Mouse (Mus musculus) kidney, embryonic 16.5 days (tissue): ENCODE measurements at regions not wholly inside any gene's neighbourhood (a gene's known extent, or its start where the extent isn't known, plus 50 kb on each side); places are given as distances from the start of the nearest gene placed in this dataset.
"Not testable (repeated sequence)": the region's sequence is repeated elsewhere in the genome, so short reads cannot be mapped to it uniquely, and the experiment has no call there.

ENCODE experiments used
- ATAC-seq: fragments of 200-750 bp; cut with Nextera tagmentation; 2 replicates; pipeline ENCODE4 v1.8.0; 2017; ENCODE audit warnings: moderate TSS enrichment; ENCODE audit not compliant: low FRiP score, low TSS enrichment
- H3K27ac ChIP-seq: fragments of 300-500 bp; sonication (generic); 2 replicates; pipeline ENCODE4 v1.5.1; 2014; ENCODE audit warnings: low read length
- H3K27me3 ChIP-seq: fragments of 300-500 bp; sonication (generic); 2 replicates; pipeline ENCODE4 v1.6.1; 2014; ENCODE audit warnings: low read length, control low read depth, mixed read lengths; ENCODE audit not compliant: insufficient read depth
- H3K36me3 ChIP-seq: fragments of 300-500 bp; sonication (generic); 2 replicates; pipeline ENCODE4 v1.6.1; 2014; ENCODE audit warnings: low read length, control low read depth, mixed read lengths; ENCODE audit not compliant: insufficient read depth
- H3K4me1 ChIP-seq: fragments of 300-500 bp; sonication (generic); 2 replicates; pipeline ENCODE4 v1.6.1; 2014; ENCODE audit warnings: low read length, control low read depth, mixed read lengths; ENCODE audit not compliant: insufficient read depth
- H3K4me2 ChIP-seq: fragments of 300-500 bp; sonication (generic); replicated peaks from 2 replicates; pipeline ENCODE4 v1.6.1; 2014; ENCODE audit warnings: low read depth, low read length
- H3K4me3 ChIP-seq: fragments of 300-500 bp; sonication (generic); 2 replicates; pipeline ENCODE4 v1.5.1; 2014; ENCODE audit warnings: mild to moderate bottlenecking, low read length
- H3K9ac ChIP-seq: fragments of 300-500 bp; sonication (generic); replicated peaks from 2 replicates; pipeline ENCODE4 v1.6.1; 2014; ENCODE audit warnings: low read length
- H3K9me3 ChIP-seq: fragments of 300-500 bp; sonication (generic); 2 replicates; pipeline ENCODE4 v1.6.1; 2016; ENCODE audit warnings: low read length, control low read depth
- WGBS: fragments of 180-500 bp; shearing (Covaris S2); extraction: QIAGEN DNeasy Blood & Tissue Kit; methylation state at CpG from one replicate; pipeline ENCODE4 v1.1.7; 2014; 5-methylcytosine and 5-hydroxymethylcytosine counted together

DNA sequence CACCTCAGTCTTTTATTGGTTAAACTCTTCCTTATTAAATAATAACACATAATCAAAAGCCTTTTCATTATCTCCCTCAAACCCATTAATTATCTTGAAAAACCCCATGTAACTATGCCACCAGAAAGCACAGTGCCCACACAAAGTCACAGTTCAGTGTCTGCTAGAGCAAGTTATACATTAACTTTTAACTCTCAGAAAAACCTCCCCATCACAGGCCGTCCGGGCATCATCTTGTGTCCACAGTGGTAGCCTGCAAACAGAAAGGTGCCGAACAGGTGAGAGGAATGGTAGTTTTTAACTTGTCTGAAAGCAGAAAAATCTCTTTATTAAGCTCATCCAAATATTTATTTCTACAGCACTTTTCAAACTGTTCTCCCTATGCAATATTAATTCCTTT, 96.0 kb downstream of the Naa11 start:
- H3K9ac ChIP-seq, result no peak overlapping the region
- no peaks in the 10 kb centered on the region for H3K9me3 ChIP-seq
- H3K4me3 ChIP-seq, result no peak overlapping the region
- no peak for ATAC-seq
- H3K4me1 ChIP-seq, result no peaks in the 10 kb centered on the region
- H3K4me2 ChIP-seq, result no peak overlapping the region
- H3K27me3 ChIP-seq, result no peaks in the 10 kb centered on the region
- 54% methylated on average over 3 of the region's 3 CpGs for WGBS
- no peak overlapping the region for H3K27ac ChIP-seq
- no peaks in the 10 kb centered on the region for H3K36me3 ChIP-seq

DNA sequence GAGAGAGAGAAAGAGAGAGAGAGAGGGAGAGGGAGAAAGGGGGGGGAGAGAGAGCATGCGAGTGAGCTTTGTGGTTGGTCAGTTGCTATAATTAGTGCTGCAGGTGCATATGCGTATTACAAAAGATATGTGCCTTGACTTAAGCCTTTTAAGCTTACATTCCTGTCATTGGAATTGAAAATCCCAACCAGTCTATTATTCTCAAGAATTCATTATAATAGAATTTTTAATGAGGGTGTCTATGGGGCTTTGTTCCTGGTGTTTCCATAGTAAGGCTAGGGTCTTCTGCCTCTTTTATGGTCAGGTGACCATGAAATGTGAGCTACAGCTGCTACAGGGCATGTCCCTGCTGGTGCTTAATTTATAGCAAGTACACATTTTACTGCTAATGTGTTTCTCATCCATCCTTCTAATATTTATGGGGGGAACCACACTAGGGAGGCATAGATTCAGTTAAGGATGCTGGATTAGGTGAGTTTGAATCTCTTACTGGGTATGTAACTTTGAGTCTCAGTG, 102.0 kb downstream of the Naa11 start:
- H3K36me3 ChIP-seq, result no peaks in the 10 kb centered on the region
- ATAC-seq, result no peak
- no peaks in the 10 kb centered on the region for H3K27me3 ChIP-seq
- 46% methylated on average over 2 of the region's 2 CpGs for WGBS
- no peak overlapping the region for H3K27ac ChIP-seq
- no peak overlapping the region for H3K9ac ChIP-seq
- no peaks in the 10 kb centered on the region for H3K4me1 ChIP-seq
- H3K4me3 ChIP-seq, result no peak overlapping the region
- no peaks in the 10 kb centered on the region for H3K9me3 ChIP-seq
- H3K4me2 ChIP-seq, result no peak overlapping the region

DNA sequence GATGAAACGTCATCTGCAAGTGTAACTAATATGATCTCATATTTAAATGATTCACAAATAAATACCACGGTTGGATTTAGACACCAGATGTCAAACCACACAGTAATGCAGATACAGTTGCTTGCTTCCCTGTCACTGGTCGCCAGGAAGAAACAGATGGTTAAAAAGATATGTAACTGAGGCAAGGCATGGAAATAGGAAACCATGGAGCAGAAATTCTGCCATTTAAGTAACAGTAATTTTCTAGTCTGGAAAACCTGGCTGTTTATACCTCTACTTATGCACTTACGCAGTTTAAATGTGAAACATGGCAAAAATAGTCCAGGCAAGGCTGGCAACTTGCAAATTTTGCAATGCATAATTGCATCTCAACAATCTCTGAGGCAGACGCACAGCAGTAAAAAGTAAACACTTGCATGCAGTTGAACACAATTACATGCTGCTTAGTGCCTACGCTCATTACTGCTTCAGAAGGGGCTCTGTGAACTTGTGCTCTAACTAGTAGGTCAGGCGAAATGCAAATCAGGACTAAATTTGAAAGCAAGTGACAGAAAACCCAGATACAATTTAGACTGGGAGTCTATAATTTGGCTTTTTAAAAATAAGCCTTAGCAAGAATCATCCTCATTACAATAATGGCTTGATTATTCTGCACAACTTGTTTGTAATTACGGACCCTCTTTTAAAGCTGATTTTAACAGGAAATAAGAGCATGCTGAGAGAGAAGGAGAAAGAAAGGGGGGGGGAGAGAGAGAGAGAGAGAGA, 102.6 kb downstream of the Naa11 start:
- Histone ChIP-seq H3K27me3 (no peaks in the 10 kb centered on the region), H3K9me3 (no peaks in the 10 kb centered on the region), H3K4me3 (no peak overlapping the region), H3K36me3 (no peaks in the 10 kb centered on the region), H3K4me1 (no peaks in the 10 kb centered on the region), H3K4me2 (no peak overlapping the region), H3K9ac (no peak overlapping the region), H3K27ac (no peak overlapping the region)
- no peak for ATAC-seq
- 77% methylated on average over 8 of the region's 8 CpGs for WGBS

DNA sequence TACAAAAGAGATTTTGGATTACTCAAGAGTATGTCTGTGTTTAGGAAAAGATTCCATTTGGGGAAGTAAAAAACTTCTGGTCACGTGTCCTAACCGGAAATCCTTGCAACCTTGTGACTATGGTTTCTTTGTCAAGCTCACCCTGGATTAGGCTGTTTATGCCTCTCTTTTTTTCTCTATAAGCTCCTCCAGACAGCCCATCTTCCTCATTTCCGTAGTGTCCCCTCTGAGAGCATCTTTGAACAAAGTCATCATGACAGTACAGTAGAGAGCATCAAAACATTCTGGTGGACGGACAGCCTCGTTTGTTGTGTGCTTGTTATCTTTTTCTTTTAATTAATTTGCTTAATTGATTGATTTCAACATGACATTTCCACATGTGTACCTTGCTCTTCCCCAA, 112.7 kb downstream of the Naa11 start:
- Histone ChIP-seq H3K27ac (no peak overlapping the region), H3K4me2 (no peak overlapping the region), H3K4me3 (no peak overlapping the region), H3K9me3 (no peaks in the 10 kb centered on the region), H3K36me3 (no peaks in the 10 kb centered on the region), H3K27me3 (no peaks in the 10 kb centered on the region), H3K9ac (no peak overlapping the region), H3K4me1 (0 out of 2 replicates have a peak, but pooled peaks cover 3% of the 10 kb centered on the region)
- 87% methylated on average over 5 of the region's 5 CpGs for WGBS
- no peak for ATAC-seq

DNA sequence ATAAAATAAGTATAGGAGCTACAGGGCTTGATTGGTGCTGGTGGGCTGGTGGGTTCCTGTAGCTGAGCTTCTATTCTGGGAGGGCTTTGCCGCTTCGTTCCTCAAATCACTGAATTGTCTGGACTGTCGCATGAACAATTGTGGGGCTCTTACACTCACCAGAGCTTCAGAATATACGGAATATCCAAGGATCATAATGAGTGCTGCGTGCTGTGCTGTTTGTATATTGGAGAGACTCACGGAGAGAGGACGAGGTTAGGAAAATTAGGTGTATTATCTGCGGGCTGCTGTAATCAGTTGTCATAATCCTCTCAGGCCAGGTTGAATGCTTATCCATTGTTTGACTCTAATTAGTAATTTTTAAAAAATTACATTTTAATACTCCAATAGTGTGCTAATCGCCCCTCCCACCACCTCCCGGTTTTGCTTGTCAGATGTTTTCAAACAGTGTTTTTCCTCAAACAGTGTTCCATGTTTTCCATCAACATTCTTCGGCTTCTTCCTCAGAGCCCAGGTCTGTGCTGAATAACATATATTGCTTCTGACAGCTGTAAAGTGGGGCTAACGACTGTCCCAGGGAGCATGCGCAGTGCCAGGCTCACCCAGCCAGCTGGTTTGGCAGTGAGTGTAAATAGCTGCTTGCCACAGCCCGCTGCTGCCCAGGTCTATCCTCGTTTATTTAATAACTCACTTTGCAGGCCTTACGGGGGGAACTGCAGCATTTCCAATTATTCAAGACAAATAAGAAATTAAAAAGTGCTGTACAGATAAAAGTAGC, 114.2 kb downstream of the Naa11 start:
- H3K4me2 ChIP-seq, result peak overlapping the region; percentile 25; the same call in 1 of the 2 replicates
- 74% methylated on average over 16 of the region's 16 CpGs for WGBS

DNA sequence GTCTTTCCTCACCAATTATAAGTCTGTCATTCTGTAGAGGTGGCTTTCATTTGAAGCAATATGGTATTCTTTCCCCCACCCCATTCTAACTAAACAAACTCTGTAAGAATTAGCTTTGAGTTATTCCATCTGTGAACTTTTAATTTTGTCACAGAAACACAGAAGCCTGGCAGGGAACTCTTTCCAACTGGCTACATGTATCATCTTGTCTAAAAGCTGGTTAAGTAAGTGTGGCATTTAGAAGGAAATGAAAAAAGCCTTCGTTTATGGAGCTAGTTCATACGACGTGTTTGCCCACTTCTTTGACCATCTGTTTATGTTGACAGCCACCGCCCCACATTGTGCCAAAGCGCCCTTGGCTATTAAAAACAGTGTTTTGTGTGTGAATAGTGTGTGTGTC, 115.5 kb downstream of the Naa11 start:
- no peaks in the 10 kb centered on the region for H3K9me3 ChIP-seq
- H3K9ac ChIP-seq, result no peak overlapping the region
- no peak for ATAC-seq
- H3K27me3 ChIP-seq, result no peaks in the 10 kb centered on the region
- H3K4me1 ChIP-seq, result 0 out of 2 replicates have a peak, but pooled peaks cover 3% of the 10 kb centered on the region
- WGBS, result 83% methylated on average over 5 of the region's 5 CpGs
- H3K27ac ChIP-seq, result no peak overlapping the region
- H3K36me3 ChIP-seq, result no peaks in the 10 kb centered on the region
- H3K4me3 ChIP-seq, result no peak overlapping the region
- H3K4me2 ChIP-seq, result no peak overlapping the region

More for the DNA sequence above, 114.2 kb downstream of the Naa11 start:
- H3K27me3 ChIP-seq, result no peaks in the 10 kb centered on the region
- H3K9me3 ChIP-seq, result no peaks in the 10 kb centered on the region
- H3K4me1 ChIP-seq, result 0 out of 2 replicates have a peak, but pooled peaks cover 3% of the 10 kb centered on the region
- H3K36me3 ChIP-seq, result no peaks in the 10 kb centered on the region
- no peak overlapping the region for H3K4me3 ChIP-seq
- no peak overlapping the region for H3K9ac ChIP-seq
- H3K27ac ChIP-seq, result no peak overlapping the region
- no peak for ATAC-seq

DNA sequence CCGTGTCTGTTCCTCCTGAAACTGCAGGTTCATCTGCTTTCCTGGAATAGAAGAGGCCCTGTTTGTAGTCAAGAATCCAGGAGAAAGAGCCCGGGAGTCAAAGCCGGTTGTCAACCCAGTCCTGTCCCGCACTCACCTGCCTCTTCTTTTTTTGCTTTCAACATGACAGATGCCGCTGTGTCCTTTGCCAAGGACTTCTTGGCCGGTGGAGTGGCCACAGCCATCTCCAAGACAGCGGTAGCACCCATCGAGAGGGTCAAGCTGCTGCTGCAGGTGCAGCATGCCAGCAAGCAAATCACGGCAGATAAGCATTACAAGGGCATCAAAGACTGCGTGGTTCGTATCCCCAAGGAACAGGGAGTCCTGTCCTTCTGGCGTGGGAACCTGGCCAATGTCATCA, 127.5 kb downstream of the Naa11 start:
- H3K4me3 ChIP-seq, H3K27ac ChIP-seq, H3K36me3 ChIP-seq, H3K4me1 ChIP-seq, H3K27me3 ChIP-seq, H3K9ac ChIP-seq, H3K4me2 ChIP-seq, H3K9me3 ChIP-seq, ATAC-seq: not testable (repeated sequence)
- 83% methylated on average over 12 of the region's 12 CpGs for WGBS

DNA sequence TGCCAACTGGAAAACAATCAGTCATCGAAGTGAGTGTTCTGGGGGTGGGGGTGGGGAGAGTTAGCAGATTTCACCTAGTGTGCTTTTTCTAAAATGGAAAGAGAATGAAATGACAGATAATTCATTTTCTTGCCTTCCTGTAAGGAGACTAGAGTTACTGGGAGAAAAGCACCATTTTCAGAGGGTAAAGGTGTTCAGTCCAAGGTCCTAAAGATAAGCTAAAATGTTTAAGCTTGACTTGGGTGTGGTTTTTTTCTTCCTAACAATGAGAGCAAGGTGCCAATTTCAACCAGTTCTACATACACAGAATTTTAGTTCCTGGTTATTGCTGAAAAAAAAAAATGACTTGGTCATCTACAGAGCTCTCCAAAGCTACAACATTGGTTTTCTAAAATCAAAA, 135.1 kb downstream of the Naa11 start:
- H3K4me1 ChIP-seq, result no peaks in the 10 kb centered on the region
- no peak overlapping the region for H3K27ac ChIP-seq
- ATAC-seq, result no peak
- H3K9ac ChIP-seq, result no peak overlapping the region
- H3K36me3 ChIP-seq, result no peaks in the 10 kb centered on the region
- no peak overlapping the region for H3K4me3 ChIP-seq
- no peaks in the 10 kb centered on the region for H3K27me3 ChIP-seq
- no peaks in the 10 kb centered on the region for H3K9me3 ChIP-seq
- H3K4me2 ChIP-seq, result no peak overlapping the region
- 79% methylated on average over 1 of the region's 1 CpGs for WGBS

DNA sequence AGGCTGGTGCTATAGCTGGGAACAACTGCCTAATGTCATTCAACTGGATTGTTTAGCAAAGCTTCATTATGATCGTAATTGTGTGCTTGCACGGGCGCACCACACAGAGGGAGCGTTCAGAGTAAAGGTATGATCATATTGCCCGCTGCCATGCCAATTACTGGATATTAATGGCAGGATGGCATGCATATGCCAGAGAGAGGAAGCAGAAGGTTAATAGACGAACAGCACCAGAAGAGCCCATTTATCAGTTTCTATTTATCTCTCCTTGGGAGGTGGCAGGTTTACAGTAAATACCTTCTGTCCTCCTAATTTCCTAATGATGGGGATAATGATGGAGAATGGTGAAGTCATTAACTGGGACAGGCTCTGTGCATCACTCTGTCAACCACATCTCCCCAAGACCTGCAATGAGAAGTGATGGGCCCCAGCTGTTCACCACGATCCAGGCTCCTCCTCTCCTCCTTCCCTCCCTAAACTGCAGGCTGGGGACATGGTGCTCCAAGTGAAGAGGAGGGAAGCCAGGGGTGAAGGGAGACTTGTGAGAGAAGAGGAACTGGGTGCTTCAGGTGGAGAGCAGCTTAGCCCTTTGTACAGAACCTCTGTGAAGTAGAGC, 135.6 kb downstream of the Naa11 start:
- 62% methylated on average over 7 of the region's 7 CpGs for WGBS
- Histone ChIP-seq H3K4me2 (no peak overlapping the region), H3K9me3 (no peaks in the 10 kb centered on the region), H3K4me3 (no peak overlapping the region), H3K27ac (no peak overlapping the region), H3K27me3 (no peaks in the 10 kb centered on the region), H3K4me1 (no peaks in the 10 kb centered on the region), H3K36me3 (no peaks in the 10 kb centered on the region), H3K9ac (no peak overlapping the region)
- no peak for ATAC-seq
